Mouse (Mus musculus) small intestine, adult 2 months (tissue): ENCODE results near the gene Nrbf2.

Source experiments
- CTCF ChIP-seq: fragments of 200-500 bp; IDR thresholded peaks from 2 replicates; pipeline ENCODE4 v1.5.1; 2012; ENCODE audit warnings: low read depth, mild to moderate bottlenecking, control low read depth, inconsistent platforms, low read length, moderate library complexity, mixed read lengths; ENCODE audit not compliant: insufficient replicate concordance, insufficient read length; ENCODE audit errors: extremely low read depth
- POLR2A ChIP-seq: fragments of 200-500 bp; IDR thresholded peaks from 2 replicates; pipeline ENCODE4 v1.6.1; 2012; ENCODE audit warnings: low read depth, mild to moderate bottlenecking, control low read depth, inconsistent platforms, low read length, moderate library complexity

GRCm38 (mm10) chr10:67226109-67226508 is 59.0 kb downstream of the Nrbf2 start:
- TF ChIP-seq CTCF (no peak), POLR2A (no peak)
